Mouse (Mus musculus) testis, adult 2 months (tissue): ENCODE results near the gene Slc6a21.

Source experiments
- CTCF ChIP-seq: fragments of 200-500 bp; IDR thresholded peaks from 2 replicates; pipeline ENCODE4 v1.5.1; 2012; ENCODE audit warnings: low read depth, mild to moderate bottlenecking, inconsistent platforms, low read length, moderate library complexity; ENCODE audit not compliant: control insufficient read depth, insufficient read depth, insufficient replicate concordance
- POLR2A ChIP-seq: fragments of 200-500 bp; IDR thresholded peaks from 2 replicates; pipeline ENCODE4 v1.6.1; 2012; ENCODE audit warnings: low read depth, mild to moderate bottlenecking, inconsistent platforms, low read length, moderate library complexity; ENCODE audit not compliant: control insufficient read depth

- TF ChIP-seq CTCF (no peak), POLR2A (no peak)
Observed at GRCm38 (mm10) chr7:45231941-45232340, 45.4 kb upstream of the Slc6a21 start.
